Mouse (Mus musculus) NIH3T3 (cell line): ENCODE measurements around the gene Cyp2t4.

ENCODE experiments used
- DNase-seq: peaks from one replicate; pipeline ENCODE4 v3.0.0-alpha.2; 2012; ENCODE audit warnings: low read depth

Gene Cyp2t4

DNA sequence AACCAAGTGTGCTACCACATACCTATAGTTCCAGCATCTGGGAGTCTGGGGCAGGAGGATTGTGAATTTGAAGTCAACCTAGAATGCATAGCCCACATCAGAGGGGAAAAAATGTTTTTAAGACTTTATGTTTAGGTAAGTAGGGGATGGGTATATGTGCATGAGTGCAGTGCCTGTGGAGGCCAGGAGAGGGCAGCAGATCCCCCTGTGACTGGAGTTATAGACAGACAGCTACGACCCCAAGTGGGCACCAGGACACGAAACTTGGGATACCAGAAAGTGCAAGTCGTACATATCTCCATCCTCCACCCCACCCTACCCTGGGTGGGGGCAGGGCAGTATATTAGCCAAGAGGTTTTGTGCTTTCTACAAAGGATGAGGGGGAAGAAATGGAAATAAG lies 31.4 kb downstream of the Cyp2t4 start:
- peak; percentile 68 for DNase-seq

DNA sequence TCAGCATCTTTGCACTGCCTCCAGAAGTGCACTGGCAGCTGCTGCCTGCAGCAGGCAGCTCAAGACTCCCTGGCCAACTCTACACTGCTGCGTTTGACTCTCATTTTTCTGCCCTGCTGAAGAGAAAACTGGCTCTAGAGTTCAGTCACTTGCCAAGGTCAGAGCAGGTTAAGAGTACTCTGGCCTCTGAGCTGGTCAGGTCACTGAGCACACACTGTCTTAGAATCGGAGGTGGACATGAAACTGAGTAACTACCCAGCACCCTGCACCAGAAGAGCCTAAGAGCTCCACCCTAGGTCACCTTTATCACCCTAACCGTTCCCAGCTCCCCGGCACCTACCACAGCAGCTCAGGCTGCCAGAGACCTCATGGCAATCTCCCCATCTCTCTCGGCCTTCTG lies 32.5 kb downstream of the Cyp2t4 start:
- DNase-seq = no peak

DNA sequence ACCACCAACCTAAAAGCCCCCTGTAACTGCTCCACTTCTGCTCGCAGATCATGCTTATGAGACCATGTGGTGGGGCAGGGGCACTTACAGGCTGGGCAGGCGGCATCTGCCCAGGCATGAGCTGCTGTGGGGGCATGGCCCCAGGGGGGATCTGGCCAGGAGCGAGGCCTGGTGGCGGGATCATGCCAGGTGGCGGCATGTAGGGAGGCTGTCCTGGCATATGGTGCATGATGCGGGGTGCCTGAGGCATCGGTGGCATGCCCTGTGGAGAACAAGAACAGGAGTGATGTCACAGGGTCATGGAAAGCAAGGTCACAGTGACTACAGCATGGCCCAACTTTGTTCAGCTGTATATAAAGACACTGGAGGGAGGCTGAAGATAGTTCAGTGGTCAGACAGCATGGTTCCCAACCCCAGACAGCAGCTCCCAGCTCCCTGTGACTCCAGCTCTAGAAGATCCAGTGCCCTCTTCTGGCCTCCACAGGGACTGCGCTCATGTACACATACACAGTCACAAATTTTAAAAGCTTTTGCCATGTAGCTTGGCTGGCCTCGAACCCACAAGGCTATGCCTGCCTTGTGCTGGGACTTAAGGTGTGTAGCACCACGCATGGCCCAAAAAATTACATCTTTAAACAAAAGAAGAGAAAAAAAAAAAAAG lies 35.9 kb downstream of the Cyp2t4 start:
- DNase-seq = peak; percentile 29

DNA sequence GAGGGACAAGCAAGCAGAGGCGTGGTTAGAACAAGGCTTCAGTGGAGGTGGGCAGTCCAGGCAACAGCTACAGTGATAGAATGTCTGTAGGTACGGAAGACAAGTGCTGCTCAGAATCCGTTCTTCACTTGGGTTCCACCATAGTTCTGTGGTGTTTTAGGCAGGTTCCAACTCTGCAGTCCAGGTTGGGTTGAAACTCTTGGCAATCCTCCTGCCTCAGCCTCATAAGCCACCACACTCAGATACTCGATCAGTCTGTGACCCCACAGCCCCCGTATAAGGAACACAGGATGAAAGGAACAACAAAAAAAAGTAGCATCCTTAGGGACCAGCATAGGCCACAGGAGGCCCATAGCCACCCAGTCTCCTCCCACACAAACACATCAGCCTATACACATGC lies 38.9 kb downstream of the Cyp2t4 start:
- no peak for DNase-seq

DNA sequence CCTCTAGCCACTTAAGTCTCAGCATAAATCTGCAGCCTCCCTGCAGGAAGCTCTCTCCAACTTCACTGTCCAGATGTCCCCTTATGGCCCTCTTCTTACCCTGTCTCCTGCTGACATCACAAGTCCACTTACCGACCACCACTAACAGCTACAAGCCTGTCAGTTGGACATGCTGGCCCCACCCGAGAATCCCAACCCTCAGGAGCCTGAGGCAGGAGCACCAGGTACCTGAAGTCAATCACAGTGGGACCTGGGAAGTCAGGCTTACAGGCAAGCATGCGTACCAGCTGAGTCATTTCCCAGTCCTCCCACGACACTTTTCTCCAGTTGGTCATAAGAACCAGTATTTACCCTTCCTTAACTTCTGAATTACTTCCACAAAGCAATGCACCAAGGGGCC lies 40.2 kb downstream of the Cyp2t4 start:
- peak; percentile 24 for DNase-seq

DNA sequence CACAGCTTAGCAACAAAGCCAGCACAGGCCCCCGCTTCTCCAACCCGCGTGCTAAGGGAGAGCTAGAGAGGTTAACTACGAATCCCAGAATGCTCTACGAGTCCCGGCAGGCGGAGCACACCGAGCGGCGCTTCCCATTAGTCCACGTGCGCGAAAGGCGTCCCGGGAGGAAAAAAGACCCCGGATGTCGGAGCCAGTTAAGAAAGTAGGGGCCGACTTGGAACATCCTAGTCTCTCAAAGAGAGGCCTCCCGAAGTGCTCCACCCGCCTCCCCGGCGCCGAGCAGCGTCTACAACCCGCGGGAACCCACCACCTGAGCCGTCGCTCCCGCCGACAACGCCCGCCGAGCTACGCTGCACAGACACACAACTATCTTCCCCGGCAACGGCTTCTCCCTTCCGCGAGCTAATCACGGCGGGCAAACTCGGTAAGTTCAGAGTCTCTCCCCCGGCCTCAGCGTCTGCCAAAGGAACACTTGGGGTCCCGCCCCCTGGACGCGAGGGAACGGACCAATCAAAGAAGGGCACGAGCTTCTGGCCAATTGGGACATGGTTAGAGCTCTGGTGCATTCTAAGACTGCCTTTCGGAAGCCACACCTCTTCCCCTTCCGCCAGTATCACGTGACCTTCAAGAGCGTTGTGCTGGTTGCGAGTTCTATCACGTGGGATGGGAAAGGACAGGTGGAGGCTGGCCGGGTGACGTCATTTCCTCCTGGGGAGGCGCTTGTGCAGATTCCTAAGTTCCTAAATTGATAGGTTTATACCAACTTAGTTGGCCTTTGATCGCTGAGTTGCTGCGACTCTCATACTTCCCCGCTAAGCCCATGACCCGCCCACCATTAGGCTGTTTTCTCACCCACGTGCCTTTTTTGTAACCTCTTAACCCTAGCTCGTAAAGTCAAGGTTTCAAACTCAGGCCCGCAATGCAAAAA lies 42.4 kb downstream of the Cyp2t4 start, which contains the start of the genes BC024978 and Snrpa:
Gene BC024978 (plus strand): TSS at position 101 of the 931 bp plus-strand sequence.
Gene Snrpa (minus strand): TSS at position 591 of the 931 bp plus-strand sequence.
- peak; percentile 99 for DNase-seq

DNA sequence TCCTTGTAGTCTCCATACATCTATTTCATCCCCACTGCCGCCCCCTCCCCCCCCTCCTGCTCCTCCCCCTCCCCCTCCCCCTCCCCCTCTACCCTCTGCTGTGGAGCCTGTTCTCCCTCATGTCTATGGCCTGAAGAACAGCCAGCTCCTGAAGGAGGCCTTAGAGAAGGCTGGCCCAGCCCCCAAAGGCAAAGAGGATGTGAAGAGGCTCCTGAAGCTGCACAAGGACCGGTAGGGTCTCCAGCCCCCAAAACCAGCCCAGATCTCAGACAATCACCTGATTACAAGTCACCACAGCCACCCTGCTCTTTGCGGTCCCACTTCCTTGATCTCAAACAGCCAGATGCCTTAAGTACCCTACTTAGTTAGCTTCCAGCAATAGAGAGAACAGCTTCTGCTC lies 43.6 kb downstream of the Cyp2t4 start:
- DNase-seq = no peak

DNA sequence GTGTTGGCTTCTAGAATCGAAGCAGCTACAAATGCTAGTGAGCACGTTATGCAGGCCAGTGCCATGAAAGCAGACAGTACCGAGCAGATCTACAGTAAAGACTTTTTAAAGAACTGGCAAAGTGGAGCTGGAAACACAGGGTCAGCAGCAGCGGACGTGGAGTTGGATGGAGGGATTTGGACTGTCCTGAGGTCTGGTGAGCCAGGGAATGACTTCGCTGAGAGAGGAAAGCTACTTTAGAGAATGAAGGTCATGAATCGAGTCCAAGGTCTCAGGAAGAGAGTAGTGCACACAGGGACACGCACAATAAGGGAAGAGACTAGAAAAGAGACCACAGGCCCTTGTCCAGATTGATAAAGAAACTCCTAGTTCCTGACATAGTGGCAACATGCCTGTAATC lies 44.1 kb downstream of the Cyp2t4 start:
- no peak for DNase-seq

DNA sequence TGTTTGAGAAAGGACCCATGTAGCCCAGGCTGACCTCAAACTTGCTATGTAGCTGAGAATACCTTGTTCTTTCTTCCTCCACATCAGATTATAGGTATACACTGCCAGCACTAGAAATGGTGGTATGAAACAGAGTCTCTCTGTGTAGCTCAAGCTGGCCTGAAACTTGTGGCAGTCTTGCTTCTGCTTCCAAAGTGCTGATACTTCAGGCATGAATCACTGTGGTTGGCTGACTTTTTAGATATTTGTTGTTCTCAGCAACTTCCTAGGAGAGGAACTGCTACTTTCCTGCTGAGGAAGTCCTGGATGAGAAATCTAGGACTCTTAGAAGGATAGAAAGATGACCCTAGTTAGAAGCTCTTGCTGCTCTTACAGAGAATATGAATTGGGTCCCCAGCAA lies 44.8 kb downstream of the Cyp2t4 start:
- DNase-seq = peak; percentile 80

DNA sequence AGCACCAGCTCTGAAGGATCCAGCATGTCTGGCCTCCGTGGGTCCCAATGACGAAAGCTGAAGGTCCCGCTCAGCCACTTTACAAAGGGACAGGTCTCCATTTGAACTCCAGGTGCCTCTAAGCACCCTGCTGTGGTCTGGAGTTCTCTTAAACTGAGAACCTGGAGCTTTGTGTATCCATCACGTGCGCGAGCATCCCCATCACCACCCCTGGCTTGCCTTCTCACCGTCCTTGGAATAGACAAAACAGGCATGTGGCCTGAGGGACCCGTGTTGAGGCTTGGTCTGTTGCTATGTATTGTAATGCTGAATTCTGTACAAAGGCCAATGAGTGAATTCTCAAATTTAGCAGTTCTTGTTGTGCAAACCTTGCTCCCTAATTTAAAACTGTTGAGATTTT lies 45.3 kb downstream of the Cyp2t4 start:
- DNase-seq = no peak

DNA sequence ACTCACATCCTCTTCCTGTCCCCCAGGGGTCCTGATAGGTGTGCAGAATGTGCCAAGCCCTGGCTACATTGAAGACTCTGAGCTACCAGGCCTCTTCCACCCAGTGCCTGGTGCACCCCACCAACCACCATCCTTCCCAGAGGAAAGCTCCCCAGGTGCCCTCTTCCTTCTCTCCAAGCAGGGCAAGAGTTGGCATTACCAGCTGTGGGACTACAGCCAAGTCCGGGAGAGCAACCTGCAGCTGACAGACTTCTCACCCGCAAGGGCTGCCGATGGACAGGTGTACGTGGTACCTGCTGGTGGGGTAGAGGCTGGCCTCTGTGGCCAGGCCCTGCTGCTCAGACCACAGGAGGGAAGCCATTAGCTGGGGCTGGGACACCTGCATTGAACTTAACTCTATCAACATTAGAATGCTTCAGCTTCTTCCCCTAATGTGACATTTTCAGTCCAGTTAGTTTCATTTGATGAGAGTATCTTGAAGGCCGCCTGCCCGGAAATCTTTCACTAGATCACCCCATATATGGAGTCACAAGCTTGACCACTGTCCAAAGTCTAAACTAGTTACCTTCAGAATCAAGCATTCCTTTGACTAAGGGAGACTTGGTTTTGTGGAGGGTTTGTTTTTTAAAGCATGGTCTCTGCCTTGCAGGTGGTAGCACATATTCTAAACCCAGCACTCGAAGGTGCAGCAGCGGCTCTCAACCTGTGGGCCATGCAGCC lies 50.4 kb downstream of the Cyp2t4 start:
- DNase-seq = no peak
